Mouse (Mus musculus): ENCODE results near the gene Psme3.

DNA sequence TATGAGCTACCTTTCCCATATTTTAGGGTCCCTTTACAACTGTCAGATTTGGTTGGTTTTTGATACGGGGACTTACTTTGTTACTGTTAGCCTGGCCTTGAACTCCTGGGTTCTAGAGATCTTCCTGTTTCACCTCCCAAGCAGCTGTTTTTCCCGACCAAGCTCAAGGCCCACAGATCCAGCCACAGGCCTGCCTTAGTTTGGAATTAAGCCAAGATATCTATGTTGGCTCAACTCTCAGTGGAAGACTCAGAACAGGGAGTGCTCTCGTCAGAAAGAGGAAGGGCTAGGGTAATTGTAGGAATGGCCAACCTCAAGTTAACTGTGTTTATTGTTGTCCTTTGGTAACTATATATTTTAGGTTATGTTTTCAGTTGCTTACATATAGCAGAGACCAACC, 3.9 kb upstream of the Psme3 start:
- TF ChIP-seq CTCF (IDR thresholded peaks at IDR 0.05; ENCODE audit: control insufficient read depth, insufficient read depth, insufficient read length): no peak
- TF ChIP-seq USF1 (IDR thresholded peaks at IDR 0.05; ENCODE audit: low read depth): no peak
- no peak for TF ChIP-seq MYOD1 (IDR thresholded peaks at IDR 0.05; ENCODE audit: control insufficient read depth, insufficient read length, low read depth)
- TF ChIP-seq FOSL1 (IDR thresholded peaks at IDR 0.05; ENCODE audit: insufficient read depth, low read length, poor library complexity, severe bottlenecking): no peak
- TF ChIP-seq MAX (IDR thresholded peaks at IDR 0.05): no peak

Measured in C2C12 (cell line).